Mouse (Mus musculus) stomach, embryonic 16.5 days (tissue): ENCODE measurements around the gene Nkain1. TPM values are rescaled to one million over a fixed set of nuclear protein-coding genes. Genes with fewer than 3 reads are reported as not detected.

Source experiments
- ATAC-seq: fragments of 200-750 bp; cut with Nextera tagmentation; 2 replicates; pipeline ENCODE4 v1.8.0; 2017; ENCODE audit warnings: moderate number of reproducible peaks, moderate TSS enrichment; ENCODE audit not compliant: insufficient read depth, low FRiP score
- H3K27ac ChIP-seq: fragments of 300-500 bp; sonication (generic); 2 replicates; pipeline ENCODE4 v1.5.1; 2014; ENCODE audit warnings: low read length
- H3K27me3 ChIP-seq: fragments of 300-500 bp; sonication (generic); 2 replicates; pipeline ENCODE4 v1.6.1; 2014; ENCODE audit warnings: low read length, control low read depth, mixed read lengths; ENCODE audit not compliant: control insufficient read depth, insufficient read depth
- H3K36me3 ChIP-seq: fragments of 300-500 bp; sonication (generic); 2 replicates; pipeline ENCODE4 v1.6.1; 2014; ENCODE audit warnings: low read length; ENCODE audit not compliant: control insufficient read depth, insufficient read depth
- H3K4me1 ChIP-seq: fragments of 300-500 bp; sonication (generic); 2 replicates; pipeline ENCODE4 v1.6.1; 2014; ENCODE audit warnings: low read length, control low read depth, mixed read lengths; ENCODE audit not compliant: control insufficient read depth, insufficient read depth
- H3K4me2 ChIP-seq: fragments of 300-500 bp; sonication (generic); 2 replicates; pipeline ENCODE4 v1.6.1; 2014; ENCODE audit warnings: low read depth, low read length, mixed read lengths
- H3K4me3 ChIP-seq: fragments of 300-500 bp; sonication (generic); replicated peaks from 2 replicates; pipeline ENCODE4 v1.5.1; 2014; ENCODE audit warnings: mild to moderate bottlenecking, low read length
- H3K9ac ChIP-seq: fragments of 300-500 bp; sonication (generic); 2 replicates; pipeline ENCODE4 v1.6.1; 2014; ENCODE audit warnings: low read length
- H3K9me3 ChIP-seq: fragments of 300-500 bp; sonication (generic); replicated peaks from 2 replicates; pipeline ENCODE4 v1.6.1; 2016; ENCODE audit warnings: low read length, control low read depth; ENCODE audit not compliant: control insufficient read depth
- WGBS: fragments of 180-500 bp; shearing (Covaris S2); extraction: QIAGEN DNeasy Blood & Tissue Kit; methylation state at CpG from one replicate; pipeline ENCODE4 v1.1.7; 2014; 5-methylcytosine and 5-hydroxymethylcytosine counted together
- polyA plus RNA-seq: library from polyadenylated mRNA; unstranded; fragments of >200 nt; fragmentation: Nextera tagmentation; extraction: Ambion mirVana; gene quantifications from 2 replicates; pipeline ENCODE4 v1.2.1, GENCODE M21; 2015

Nkain1 gene
- polyA plus RNA-seq, 1 experiment from 2014 or later: not detected

DNA sequence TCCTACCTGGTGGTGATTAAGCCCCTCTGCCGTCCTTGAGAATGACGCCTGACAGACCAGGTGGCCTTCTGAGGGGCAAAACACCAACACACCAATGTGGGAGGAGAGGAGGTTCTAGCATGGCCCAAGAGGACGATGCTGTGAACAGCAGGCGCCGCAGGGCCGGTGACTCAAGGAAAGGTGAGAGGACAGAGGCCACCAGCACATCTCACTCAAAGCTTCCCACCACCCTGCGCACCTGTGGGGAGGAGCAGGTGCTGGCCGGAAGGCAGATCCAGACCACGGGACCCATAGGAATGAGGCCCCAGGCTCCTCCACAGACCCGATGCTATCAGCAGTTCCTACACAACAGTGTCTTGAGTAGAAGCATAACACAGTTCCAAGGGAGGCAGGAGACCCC is 1.4 kb downstream of the Nkain1 start:
- Histone ChIP-seq H3K36me3 (no peaks in the 10 kb centered on the region), H3K4me1 (peaks cover 12% of the 10 kb centered on the region; the same call in 1 of the 2 replicates), H3K9me3 (no peaks in the 10 kb centered on the region), H3K4me2 (no peak overlapping the region; the same call in 1 of the 2 replicates), H3K4me3 (no peak overlapping the region; the same call in 1 of the 2 replicates), H3K27ac (no peak overlapping the region), H3K27me3 (no peaks in the 10 kb centered on the region; the same call in 1 of the 2 replicates), H3K9ac (no peak overlapping the region)
- ATAC-seq: no peak
- WGBS: 29% methylated on average over 10 of the region's 10 CpGs

DNA sequence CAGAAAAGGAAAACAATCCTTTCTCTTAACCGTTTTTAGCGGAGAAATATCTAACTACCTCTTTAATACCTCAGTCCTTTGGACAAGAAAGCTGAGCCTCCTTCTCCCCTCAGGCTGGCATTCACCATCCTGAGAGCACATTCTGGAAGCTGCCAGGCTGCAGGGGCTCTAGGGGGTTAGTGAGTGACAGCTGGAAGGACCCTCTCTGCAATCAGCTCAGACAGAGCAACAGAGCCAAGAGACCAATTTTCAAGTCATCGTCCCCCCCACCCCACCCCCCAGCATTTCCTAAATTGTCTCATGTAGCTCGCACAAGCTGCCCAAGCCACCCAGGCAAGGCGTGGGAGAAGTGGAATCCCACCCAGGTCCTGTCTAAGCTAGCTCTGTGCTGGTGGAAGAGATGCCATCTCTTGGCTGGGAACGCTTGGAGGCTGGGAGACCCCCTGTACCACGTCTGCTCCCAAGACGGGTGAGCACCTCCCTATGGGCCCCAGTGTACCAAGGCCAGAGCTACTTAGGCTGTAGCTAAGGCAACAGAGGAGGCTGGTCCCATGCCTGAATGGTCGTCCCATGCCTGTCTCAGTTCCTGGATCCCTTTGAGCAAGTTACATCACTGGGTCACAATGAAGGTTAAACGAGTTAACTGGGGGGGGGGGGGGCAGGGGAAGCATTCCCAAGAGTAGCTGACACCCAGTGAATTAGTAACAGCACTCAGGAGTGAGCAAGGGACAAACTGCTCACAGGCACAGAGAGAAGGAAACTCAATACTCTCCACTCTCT is 2.8 kb downstream of the Nkain1 start:
- peaks cover 12% of the 10 kb centered on the region; the same call in 1 of the 2 replicates for H3K4me1 ChIP-seq
- no peak overlapping the region for H3K4me3 ChIP-seq
- no peaks in the 10 kb centered on the region; the same call in 1 of the 2 replicates for H3K27me3 ChIP-seq
- H3K9ac ChIP-seq: no peak overlapping the region; the same call in 1 of the 2 replicates
- no peak overlapping the region for H3K27ac ChIP-seq
- 61% methylated on average over 10 of the region's 10 CpGs for WGBS
- no peak for ATAC-seq
- H3K9me3 ChIP-seq: no peaks in the 10 kb centered on the region
- no peak overlapping the region for H3K4me2 ChIP-seq
- no peaks in the 10 kb centered on the region for H3K36me3 ChIP-seq

- Histone ChIP-seq H3K27me3 (no peaks in the 10 kb centered on the region; the same call in 1 of the 2 replicates), H3K9me3 (no peaks in the 10 kb centered on the region), H3K4me3 (no peak overlapping the region), H3K36me3 (no peaks in the 10 kb centered on the region), H3K4me1 (peaks cover 8% of the 10 kb centered on the region; the same call in 1 of the 2 replicates), H3K27ac (no peak overlapping the region), H3K9ac (no peak overlapping the region), H3K4me2 (no peak overlapping the region)
- no peak for ATAC-seq
- 60% methylated on average over 23 of the region's 23 CpGs for WGBS
Measured at GRCm38 (mm10) chr4:130568043-130568978, 5.7 kb downstream of the Nkain1 start.

DNA sequence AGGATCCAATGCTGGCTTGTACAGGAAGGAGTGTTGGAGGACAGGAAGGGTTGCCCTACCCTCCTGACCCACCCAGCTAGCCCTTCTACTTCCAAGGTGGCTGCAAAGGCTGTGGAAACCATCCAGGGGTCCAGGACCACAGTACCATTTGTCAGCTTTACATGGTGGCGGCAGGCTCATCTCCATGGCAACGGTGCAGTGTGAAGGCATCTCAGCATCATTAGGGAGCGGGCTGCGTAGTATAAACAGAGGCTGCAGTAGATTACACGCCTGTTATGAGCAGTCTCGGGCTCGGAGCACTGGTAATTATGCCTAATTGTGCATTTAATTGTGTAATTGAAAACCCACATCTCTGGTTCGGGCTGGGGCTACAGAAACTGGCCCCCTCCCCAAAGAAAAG is 10.2 kb downstream of the Nkain1 start:
- Histone ChIP-seq H3K9ac (no peak overlapping the region), H3K27me3 (no peaks in the 10 kb centered on the region), H3K36me3 (no peaks in the 10 kb centered on the region), H3K4me3 (no peak overlapping the region), H3K9me3 (no peaks in the 10 kb centered on the region), H3K27ac (no peak overlapping the region), H3K4me2 (no peak overlapping the region), H3K4me1 (no peaks in the 10 kb centered on the region)
- whole genome bisulfite sequencing: 47% methylated on average over 8 of the region's 8 CpGs
- ATAC-seq: no peak

- no peak for ATAC-seq
- no peaks in the 10 kb centered on the region for H3K4me1 ChIP-seq
- no peaks in the 10 kb centered on the region for H3K9me3 ChIP-seq
- no peak overlapping the region for H3K4me3 ChIP-seq
- H3K36me3 ChIP-seq: no peaks in the 10 kb centered on the region
- WGBS: 86% methylated on average over 9 of the region's 9 CpGs
- no peaks in the 10 kb centered on the region for H3K27me3 ChIP-seq
- no peak overlapping the region for H3K27ac ChIP-seq
- no peak overlapping the region for H3K9ac ChIP-seq
- H3K4me2 ChIP-seq: no peak overlapping the region
Measured at GRCm38 (mm10) chr4:130563260-130563756, 10.7 kb downstream of the Nkain1 start.

GRCm38 (mm10) chr4:130560576-130561310 is 13.2 kb downstream of the Nkain1 start:
- Histone ChIP-seq H3K4me2 (no peak overlapping the region), H3K27ac (no peak overlapping the region), H3K27me3 (no peaks in the 10 kb centered on the region), H3K4me3 (no peak overlapping the region), H3K9me3 (no peaks in the 10 kb centered on the region), H3K4me1 (no peaks in the 10 kb centered on the region), H3K9ac (no peak overlapping the region), H3K36me3 (no peaks in the 10 kb centered on the region)
- 41% methylated on average over 11 of the region's 11 CpGs for WGBS
- ATAC-seq: peak; percentile 53; the same call in 1 of the 2 replicates

GRCm38 (mm10) chr4:130559220-130559619 is 14.8 kb downstream of the Nkain1 start:
- no peak overlapping the region for H3K9ac ChIP-seq
- H3K27ac ChIP-seq: no peak overlapping the region
- 86% methylated on average over 3 of the region's 3 CpGs for WGBS
- no peak overlapping the region for H3K4me3 ChIP-seq
- H3K9me3 ChIP-seq: no peaks in the 10 kb centered on the region
- H3K27me3 ChIP-seq: no peaks in the 10 kb centered on the region
- H3K4me1 ChIP-seq: no peaks in the 10 kb centered on the region
- no peaks in the 10 kb centered on the region for H3K36me3 ChIP-seq
- no peak for ATAC-seq
- no peak overlapping the region for H3K4me2 ChIP-seq

DNA sequence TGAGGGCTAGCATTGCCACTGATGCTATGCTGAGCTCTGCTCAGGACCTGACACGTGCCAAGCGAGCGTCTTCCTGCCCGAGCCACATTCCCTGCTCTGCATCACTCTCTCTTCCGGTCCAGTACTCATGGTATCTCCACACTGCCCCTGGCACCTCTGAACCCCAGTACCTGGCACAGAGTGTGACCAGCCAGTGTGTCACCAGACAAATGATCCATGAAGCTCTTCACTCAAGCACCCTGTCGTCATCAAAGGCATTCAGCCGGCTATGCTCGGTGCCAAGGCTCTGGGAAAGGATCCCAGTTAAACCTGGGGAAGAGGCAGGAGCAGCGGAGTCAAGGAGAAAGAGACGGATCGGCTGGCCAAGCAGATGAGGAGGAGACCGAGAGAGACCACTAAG is 16.1 kb downstream of the Nkain1 start:
- Histone ChIP-seq H3K4me1 (no peaks in the 10 kb centered on the region), H3K9ac (no peak overlapping the region), H3K36me3 (no peaks in the 10 kb centered on the region), H3K27me3 (no peaks in the 10 kb centered on the region), H3K27ac (no peak overlapping the region), H3K9me3 (no peaks in the 10 kb centered on the region), H3K4me2 (no peak overlapping the region), H3K4me3 (no peak overlapping the region)
- 81% methylated on average over 12 of the region's 12 CpGs for WGBS
- ATAC-seq: no peak
